Mouse (Mus musculus) thymus, adult 2 months (tissue): ENCODE results near the gene Ccser1.

Experiments
- CTCF ChIP-seq: fragments of 200-500 bp; IDR thresholded peaks from 2 replicates; pipeline ENCODE4 v1.5.1; 2012; ENCODE audit warnings: mild to moderate bottlenecking, control low read depth, low read length, moderate library complexity, borderline replicate concordance; ENCODE audit not compliant: control insufficient read depth, poor library complexity, insufficient read depth; ENCODE audit errors: extremely low read depth
- POLR2A ChIP-seq: fragments of 200-500 bp; IDR thresholded peaks from 2 replicates; pipeline ENCODE4 v1.6.1; 2012; ENCODE audit warnings: mild to moderate bottlenecking, low read length, control low read depth, moderate library complexity; ENCODE audit not compliant: control insufficient read depth, poor library complexity, insufficient read depth; ENCODE audit errors: extremely low read depth

DNA sequence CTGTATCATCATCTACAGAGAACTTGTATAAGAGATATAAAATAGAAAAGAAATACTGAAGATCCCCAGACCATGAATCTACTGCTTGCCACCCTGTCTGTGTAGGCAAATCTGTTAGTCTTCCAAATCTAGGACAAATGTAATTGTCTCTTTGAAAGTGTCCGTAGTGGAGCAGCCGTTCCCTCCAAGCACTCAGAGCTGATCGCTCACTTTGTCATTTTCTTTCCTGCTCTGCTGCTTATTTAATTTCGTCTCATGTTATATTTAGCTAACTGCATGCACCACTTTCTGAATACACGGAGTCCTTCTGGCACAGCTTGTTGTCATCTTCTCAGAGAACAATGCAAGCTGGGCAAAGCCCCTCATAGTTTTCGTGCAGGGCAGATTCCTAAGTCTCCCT lies 1018.6 kb downstream of the Ccser1 start:
- no peak for TF ChIP-seq POLR2A
- TF ChIP-seq CTCF: no peak
